Mouse (Mus musculus): Measurements from ENCODE around the gene Lrrc4. TPM values are rescaled to one million over a fixed set of nuclear protein-coding genes. Genes with fewer than 3 reads are reported as not detected.

The Lrrc4 gene
- 7.5 and 8.3 TPM in 2 replicates for polyA plus RNA-seq (2014; fragmentation: Nextera tagmentation; extraction: Ambion mirVana)

DNA sequence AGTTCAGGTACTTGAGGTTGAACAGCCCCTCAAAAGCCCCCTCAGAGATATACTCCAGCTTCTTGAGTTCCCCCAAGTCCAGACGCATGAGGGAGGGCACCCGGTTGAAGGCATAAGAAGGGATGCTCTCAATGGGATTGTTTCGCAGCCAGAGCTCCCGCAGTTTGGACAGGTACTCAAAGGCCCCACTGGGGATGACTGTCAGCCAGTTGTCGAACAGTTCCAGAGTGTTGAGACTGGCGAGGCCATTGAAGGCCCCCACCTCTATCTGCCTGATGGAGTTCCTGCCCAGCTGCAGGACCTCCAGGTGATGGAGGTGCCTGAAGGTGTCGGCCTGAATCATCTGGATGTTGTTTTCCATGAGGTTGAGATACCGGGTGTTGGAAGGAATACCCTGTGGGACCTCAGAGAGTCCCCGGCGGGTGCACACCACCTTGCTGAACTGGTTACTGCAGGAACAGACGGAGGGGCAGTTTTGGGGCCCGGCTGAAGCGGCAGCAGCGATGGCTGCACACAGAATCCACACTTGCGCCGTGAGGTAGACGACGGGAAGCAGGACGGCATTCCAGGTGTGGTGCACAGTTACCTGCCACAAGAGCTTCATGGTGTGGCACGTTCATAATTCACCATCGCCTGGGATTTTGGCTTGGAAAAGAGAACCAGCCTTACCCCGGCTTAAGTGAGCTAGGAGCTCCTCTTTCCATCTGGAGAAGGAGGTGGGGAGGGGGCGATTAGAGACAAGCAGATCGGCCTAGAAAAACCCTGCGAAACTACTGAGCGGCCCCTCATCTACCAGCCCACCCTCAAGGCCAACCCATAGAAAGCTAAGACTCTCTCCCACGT lies at the start of gene Lrrc4:
Gene Lrrc4, minus strand, starts transcription at position 737 of the 843 bp plus-strand sequence.
- WGBS = 21% methylated on average over 27 of the region's 27 CpGs
- Histone ChIP-seq H3K9ac (replicated peaks; ENCODE audit: low read length) (peak within 1 kb of the TSS; percentile 96), H3K4me2 (ENCODE audit: low read length) (peak within 1 kb of the TSS; percentile 97), H3K9me3 (ENCODE audit: control insufficient read depth, low read length) (no peaks in the 10 kb centered on the region), H3K36me3 (ENCODE audit: control insufficient read depth, insufficient read depth, low read length) (peaks cover 4% of the 10 kb centered on the region; the same call in 1 of the 2 replicates), H3K4me1 (ENCODE audit: control insufficient read depth, insufficient read depth, low read length) (peaks cover 60% of the 10 kb centered on the region), H3K27ac (replicated peaks; ENCODE audit: low read depth, low read length) (peak within 1 kb of the TSS; percentile 98), H3K4me3 (replicated peaks; ENCODE audit: low read depth, low read length) (peak within 1 kb of the TSS; percentile 91), H3K27me3 (ENCODE audit: control insufficient read depth, insufficient read depth, low read length) (no peaks in the 10 kb centered on the region)
- no peak for ATAC-seq (ENCODE audit: low FRiP score, low TSS enrichment)
- no peak for DNase-seq

DNA sequence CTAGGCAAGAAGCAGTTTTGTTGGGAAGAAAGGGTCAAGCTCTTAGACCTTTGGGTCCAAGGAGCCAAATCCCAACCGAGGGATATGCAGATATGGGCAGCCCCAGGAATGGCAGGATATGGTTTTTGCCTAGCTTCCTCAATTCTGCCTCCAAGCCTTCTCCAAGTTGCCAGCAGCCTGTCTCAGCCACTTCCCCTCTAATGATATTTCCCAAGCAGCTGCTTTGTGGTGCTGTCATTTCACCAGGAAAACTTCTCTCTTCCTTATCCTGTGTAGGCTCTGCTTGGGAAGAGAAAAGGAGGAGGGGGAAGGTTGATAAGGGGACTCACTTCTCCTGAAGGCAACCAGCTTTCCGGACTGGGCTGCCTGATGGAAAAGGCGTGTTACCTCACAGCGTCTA lies 49.4 kb upstream of the Lrrc4 start:
- no peak overlapping the region for H3K9ac ChIP-seq (replicated peaks; ENCODE audit: low read length)
- ATAC-seq (ENCODE audit: low FRiP score, low TSS enrichment) (no peak), DNase-seq (no peak)
- no peaks in the 10 kb centered on the region for H3K27me3 ChIP-seq (ENCODE audit: control insufficient read depth, insufficient read depth, low read length)
- H3K36me3 ChIP-seq (ENCODE audit: control insufficient read depth, insufficient read depth, low read length) = peaks cover 16% of the 10 kb centered on the region
- no peak overlapping the region for H3K4me2 ChIP-seq (ENCODE audit: low read length)
- H3K9me3 ChIP-seq (ENCODE audit: control insufficient read depth, low read length) = no peaks in the 10 kb centered on the region
- H3K4me1 ChIP-seq (ENCODE audit: control insufficient read depth, insufficient read depth, low read length) = peaks cover 25% of the 10 kb centered on the region
- no peak overlapping the region for H3K4me3 ChIP-seq (replicated peaks; ENCODE audit: low read depth, low read length)
- no peak overlapping the region for H3K27ac ChIP-seq (replicated peaks; ENCODE audit: low read depth, low read length)
- WGBS = 88% methylated on average over 4 of the region's 4 CpGs

DNA sequence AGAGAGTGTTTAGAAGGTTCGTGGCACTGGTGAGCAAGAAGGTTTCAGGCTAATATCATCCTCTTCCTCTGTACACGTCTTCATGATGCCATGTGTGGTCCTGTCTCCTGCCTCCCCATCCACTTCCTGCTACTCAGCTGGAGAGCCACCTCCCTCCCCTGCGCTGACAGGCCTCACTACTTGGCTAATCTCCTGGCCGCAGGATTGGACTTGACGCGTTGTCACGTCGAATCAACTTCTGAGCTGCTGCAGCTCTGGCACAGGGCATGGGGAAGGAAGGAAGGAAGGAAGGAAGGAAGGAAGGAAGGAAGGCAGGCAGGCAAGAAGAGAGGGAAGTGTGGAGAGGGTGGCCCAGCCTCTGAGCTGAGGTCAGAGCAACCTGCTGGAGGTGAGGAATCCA lies 47.8 kb upstream of the Lrrc4 start:
- Histone ChIP-seq H3K9me3 (ENCODE audit: control insufficient read depth, low read length) (no peaks in the 10 kb centered on the region), H3K9ac (replicated peaks; ENCODE audit: low read length) (no peak overlapping the region), H3K4me2 (ENCODE audit: low read length) (no peak overlapping the region), H3K27ac (replicated peaks; ENCODE audit: low read depth, low read length) (no peak overlapping the region), H3K27me3 (ENCODE audit: control insufficient read depth, insufficient read depth, low read length) (no peaks in the 10 kb centered on the region), H3K4me3 (replicated peaks; ENCODE audit: low read depth, low read length) (no peak overlapping the region), H3K36me3 (ENCODE audit: control insufficient read depth, insufficient read depth, low read length) (peaks cover 5% of the 10 kb centered on the region), H3K4me1 (ENCODE audit: control insufficient read depth, insufficient read depth, low read length) (peaks cover 29% of the 10 kb centered on the region)
- no peak for ATAC-seq (ENCODE audit: low FRiP score, low TSS enrichment)
- DNase-seq = no peak
- 52% methylated on average over 8 of the region's 8 CpGs for WGBS

GRCm38 (mm10) chr6:28877945-28878666 lies 46.6 kb upstream of the Lrrc4 start:
- 19% methylated on average over 7 of the region's 7 CpGs for WGBS
- Histone ChIP-seq H3K4me3 (replicated peaks; ENCODE audit: low read depth, low read length) (no peak overlapping the region), H3K27ac (replicated peaks; ENCODE audit: low read depth, low read length) (peak overlapping the region; percentile 45), H3K27me3 (ENCODE audit: control insufficient read depth, insufficient read depth, low read length) (no peaks in the 10 kb centered on the region), H3K9ac (replicated peaks; ENCODE audit: low read length) (no peak overlapping the region), H3K4me1 (ENCODE audit: control insufficient read depth, insufficient read depth, low read length) (peaks cover 37% of the 10 kb centered on the region), H3K36me3 (ENCODE audit: control insufficient read depth, insufficient read depth, low read length) (no peaks in the 10 kb centered on the region), H3K9me3 (ENCODE audit: control insufficient read depth, low read length) (no peaks in the 10 kb centered on the region), H3K4me2 (ENCODE audit: low read length) (no peak overlapping the region)
- ATAC-seq (ENCODE audit: low FRiP score, low TSS enrichment) (peak; percentile 73), DNase-seq (peak; percentile 76)

DNA sequence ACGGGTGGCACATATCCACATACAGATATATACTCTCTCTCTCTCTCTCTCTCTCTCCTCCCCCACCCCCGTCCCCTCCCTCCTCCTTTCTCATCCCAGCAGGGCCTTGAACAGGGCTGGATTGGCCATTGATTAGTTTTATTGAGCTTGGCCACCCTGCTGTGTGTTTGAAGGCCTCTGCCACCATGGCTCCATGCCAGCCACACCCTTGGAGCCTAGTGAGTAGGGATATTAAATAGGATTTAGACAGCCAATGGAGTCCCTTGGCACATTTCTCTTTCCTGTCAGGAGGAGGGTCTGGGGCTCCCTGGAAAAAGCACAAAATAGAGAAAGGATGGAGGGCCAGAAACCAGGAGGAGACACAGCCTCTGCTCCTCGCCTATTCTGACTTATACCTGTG lies 44.9 kb upstream of the Lrrc4 start:
- 29% methylated on average over 3 of the region's 3 CpGs for WGBS
- Histone ChIP-seq H3K27ac (replicated peaks; ENCODE audit: low read depth, low read length) (peak overlapping the region; percentile 61; the same call in 1 of the 2 replicates), H3K36me3 (ENCODE audit: control insufficient read depth, insufficient read depth, low read length) (no peaks in the 10 kb centered on the region), H3K4me2 (ENCODE audit: low read length) (no peak overlapping the region), H3K27me3 (ENCODE audit: control insufficient read depth, insufficient read depth, low read length) (no peaks in the 10 kb centered on the region), H3K4me1 (ENCODE audit: control insufficient read depth, insufficient read depth, low read length) (peaks cover 37% of the 10 kb centered on the region), H3K9me3 (ENCODE audit: control insufficient read depth, low read length) (no peaks in the 10 kb centered on the region), H3K9ac (replicated peaks; ENCODE audit: low read length) (no peak overlapping the region), H3K4me3 (replicated peaks; ENCODE audit: low read depth, low read length) (no peak overlapping the region)
- ATAC-seq (ENCODE audit: low FRiP score, low TSS enrichment) = no peak
- peak; percentile 66 for DNase-seq

DNA sequence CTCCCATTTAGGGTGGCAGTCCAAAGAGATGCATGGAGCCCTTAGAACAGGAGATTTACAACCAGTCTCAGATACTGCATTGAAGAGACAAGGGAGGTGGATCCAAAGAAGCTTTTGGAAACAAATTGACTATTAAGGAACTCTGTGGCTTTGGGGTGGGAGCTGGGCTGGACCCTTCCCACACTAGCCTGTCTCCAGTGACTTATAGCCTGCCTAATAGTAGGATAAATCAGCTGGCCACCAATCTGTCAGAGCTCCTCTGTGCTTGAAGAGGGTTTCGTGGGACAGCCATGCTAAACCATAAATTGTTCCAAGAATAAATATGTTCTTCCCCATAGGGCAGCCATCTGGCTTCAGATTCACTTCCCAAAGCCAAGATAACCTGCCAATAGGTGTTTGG lies 43.8 kb upstream of the Lrrc4 start:
- H3K27ac ChIP-seq (replicated peaks; ENCODE audit: low read depth, low read length) = no peak overlapping the region
- no peak for DNase-seq
- ATAC-seq (ENCODE audit: low FRiP score, low TSS enrichment) = no peak
- H3K27me3 ChIP-seq (ENCODE audit: control insufficient read depth, insufficient read depth, low read length) = no peaks in the 10 kb centered on the region
- H3K4me1 ChIP-seq (ENCODE audit: control insufficient read depth, insufficient read depth, low read length) = peaks cover 37% of the 10 kb centered on the region
- H3K9me3 ChIP-seq (ENCODE audit: control insufficient read depth, low read length) = no peaks in the 10 kb centered on the region
- no peaks in the 10 kb centered on the region for H3K36me3 ChIP-seq (ENCODE audit: control insufficient read depth, insufficient read depth, low read length)
- no peak overlapping the region for H3K4me3 ChIP-seq (replicated peaks; ENCODE audit: low read depth, low read length)
- H3K9ac ChIP-seq (replicated peaks; ENCODE audit: low read length) = no peak overlapping the region
- H3K4me2 ChIP-seq (ENCODE audit: low read length) = no peak overlapping the region
- 93% methylated on average over 1 of the region's 1 CpGs for WGBS

GRCm38 (mm10) chr6:28874759-28875158 lies 43.2 kb upstream of the Lrrc4 start:
- H3K4me3 ChIP-seq (replicated peaks; ENCODE audit: low read depth, low read length) = no peak overlapping the region
- no peaks in the 10 kb centered on the region for H3K27me3 ChIP-seq (ENCODE audit: control insufficient read depth, insufficient read depth, low read length)
- no peaks in the 10 kb centered on the region for H3K9me3 ChIP-seq (ENCODE audit: control insufficient read depth, low read length)
- WGBS = 95% methylated on average over 5 of the region's 5 CpGs
- H3K4me2 ChIP-seq (ENCODE audit: low read length) = no peak overlapping the region
- no peaks in the 10 kb centered on the region for H3K36me3 ChIP-seq (ENCODE audit: control insufficient read depth, insufficient read depth, low read length)
- H3K27ac ChIP-seq (replicated peaks; ENCODE audit: low read depth, low read length) = no peak overlapping the region
- no peak for ATAC-seq (ENCODE audit: low FRiP score, low TSS enrichment)
- no peak for DNase-seq
- no peak overlapping the region for H3K9ac ChIP-seq (replicated peaks; ENCODE audit: low read length)
- H3K4me1 ChIP-seq (ENCODE audit: control insufficient read depth, insufficient read depth, low read length) = peaks cover 37% of the 10 kb centered on the region

DNA sequence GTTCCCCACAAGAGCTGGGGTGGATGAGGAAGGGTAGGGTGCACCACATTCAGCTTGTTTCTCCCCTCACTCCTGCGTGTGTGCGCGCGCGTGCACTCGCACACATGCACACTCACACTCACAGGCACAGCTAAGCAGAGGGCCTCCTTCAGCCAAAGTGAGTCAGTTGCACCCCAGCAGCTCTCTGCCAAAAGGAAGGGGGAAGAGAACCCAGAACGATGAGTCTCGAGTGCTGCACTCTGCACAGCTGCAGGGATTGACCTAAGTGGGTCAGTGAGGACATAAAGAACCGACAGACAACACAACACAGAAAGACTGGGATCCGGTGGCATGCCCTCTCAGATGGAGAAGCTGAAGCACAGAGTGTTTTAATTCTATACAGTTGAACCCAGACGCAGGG lies 42.5 kb upstream of the Lrrc4 start:
- Histone ChIP-seq H3K36me3 (ENCODE audit: control insufficient read depth, insufficient read depth, low read length) (no peaks in the 10 kb centered on the region), H3K4me2 (ENCODE audit: low read length) (no peak overlapping the region), H3K27ac (replicated peaks; ENCODE audit: low read depth, low read length) (no peak overlapping the region), H3K9me3 (ENCODE audit: control insufficient read depth, low read length) (no peaks in the 10 kb centered on the region), H3K4me3 (replicated peaks; ENCODE audit: low read depth, low read length) (no peak overlapping the region), H3K9ac (replicated peaks; ENCODE audit: low read length) (no peak overlapping the region), H3K4me1 (ENCODE audit: control insufficient read depth, insufficient read depth, low read length) (peaks cover 37% of the 10 kb centered on the region), H3K27me3 (ENCODE audit: control insufficient read depth, insufficient read depth, low read length) (no peaks in the 10 kb centered on the region)
- no peak for ATAC-seq (ENCODE audit: low FRiP score, low TSS enrichment)
- WGBS = 79% methylated on average over 11 of the region's 11 CpGs
- no peak for DNase-seq
